Mouse (Mus musculus) forebrain, embryonic 16.5 days (tissue): ENCODE data around the gene Zfp773. TPM values are rescaled to one million over a fixed set of nuclear protein-coding genes. Genes with fewer than 3 reads are reported as not detected.
"Not testable (repeated sequence)": the region's sequence is repeated elsewhere in the genome, so short reads cannot be mapped to it uniquely, and the experiment has no call there.

ENCODE experiments used
- ATAC-seq: fragments of 200-750 bp; cut with Nextera tagmentation; 2 replicates; pipeline ENCODE4 v1.8.0; 2017; ENCODE audit warnings: mild to moderate bottlenecking, moderate library complexity
- H3K27ac ChIP-seq: fragments of 300-500 bp; sonication (generic); 2 replicates; pipeline ENCODE4 v1.5.1; 2014; ENCODE audit warnings: low read length, control low read depth
- H3K27me3 ChIP-seq: fragments of 300-500 bp; sonication (generic); replicated peaks from 2 replicates; pipeline ENCODE4 v1.6.1; 2014; ENCODE audit warnings: low read length; ENCODE audit not compliant: control insufficient read depth, insufficient read depth
- H3K36me3 ChIP-seq: fragments of 300-500 bp; sonication (generic); 2 replicates; pipeline ENCODE4 v1.6.1; 2014; ENCODE audit not compliant: control insufficient read depth, insufficient read depth
- H3K4me1 ChIP-seq: fragments of 300-500 bp; sonication (generic); replicated peaks from 2 replicates; pipeline ENCODE4 v1.6.1; 2014; ENCODE audit warnings: low read length; ENCODE audit not compliant: control insufficient read depth, insufficient read depth
- H3K4me2 ChIP-seq: fragments of 300-500 bp; sonication (generic); 2 replicates; pipeline ENCODE4 v1.6.1; 2014; ENCODE audit warnings: mild to moderate bottlenecking, low read length, control low read depth
- H3K4me3 ChIP-seq: fragments of 300-500 bp; sonication (generic); replicated peaks from 2 replicates; pipeline ENCODE4 v1.5.1; 2014; ENCODE audit warnings: mild to moderate bottlenecking, low read length, control low read depth
- H3K9ac ChIP-seq: fragments of 300-500 bp; sonication (generic); replicated peaks from 2 replicates; pipeline ENCODE4 v1.6.1; 2014; ENCODE audit warnings: low read depth, low read length, control low read depth
- H3K9me3 ChIP-seq: fragments of 300-500 bp; sonication (generic); 2 replicates; pipeline ENCODE4 v1.6.1; 2016; ENCODE audit warnings: low read length; ENCODE audit not compliant: control insufficient read depth
- WGBS: fragments of 180-500 bp; shearing (Covaris S2); extraction: QIAGEN DNeasy Blood & Tissue Kit; methylation state at CpG from one replicate; pipeline ENCODE4 v1.1.7; 2014; 5-methylcytosine and 5-hydroxymethylcytosine counted together
- polyA plus RNA-seq: library from polyadenylated mRNA; unstranded; fragments of >200 nt; fragmentation: Nextera tagmentation; extraction: Ambion mirVana; gene quantifications from 2 replicates; pipeline ENCODE4 v1.2.1, GENCODE M21; 2015

The Zfp773 gene
- polyA plus RNA-seq = 18.8 and 19.8 TPM in 2 replicates

GRCm38 (mm10) chr7:7136379-7136866 is at the start of gene Zfp773:
TSS of gene Zfp773 (minus strand) at chr7:7136755.
- Histone ChIP-seq H3K4me2 (peak within 1 kb of the TSS; percentile 71), H3K36me3 (peaks cover 18% of the 10 kb centered on the region), H3K27me3 (no peaks in the 10 kb centered on the region), H3K4me3 (peak within 1 kb of the TSS; percentile 64), H3K4me1 (peaks cover 14% of the 10 kb centered on the region), H3K27ac (peak within 1 kb of the TSS; percentile 75), H3K9me3 (peaks cover 2% of the 10 kb centered on the region; the same call in 1 of the 2 replicates), H3K9ac (peak within 1 kb of the TSS; percentile 73)
- WGBS = 6% methylated on average over 16 of the region's 16 CpGs
- peak; percentile 98 for ATAC-seq

GRCm38 (mm10) chr7:7185897-7186296 is 49.3 kb upstream of the Zfp773 start:
- Histone ChIP-seq H3K27ac (no peak overlapping the region), H3K9me3 (no peaks in the 10 kb centered on the region), H3K27me3 (no peaks in the 10 kb centered on the region), H3K36me3 (peaks cover 16% of the 10 kb centered on the region), H3K9ac (no peak overlapping the region), H3K4me1 (no peaks in the 10 kb centered on the region), H3K4me3 (no peak overlapping the region), H3K4me2 (no peak overlapping the region)
- ATAC-seq = no peak
- 100% methylated on average over 1 of the region's 1 CpGs for WGBS

DNA sequence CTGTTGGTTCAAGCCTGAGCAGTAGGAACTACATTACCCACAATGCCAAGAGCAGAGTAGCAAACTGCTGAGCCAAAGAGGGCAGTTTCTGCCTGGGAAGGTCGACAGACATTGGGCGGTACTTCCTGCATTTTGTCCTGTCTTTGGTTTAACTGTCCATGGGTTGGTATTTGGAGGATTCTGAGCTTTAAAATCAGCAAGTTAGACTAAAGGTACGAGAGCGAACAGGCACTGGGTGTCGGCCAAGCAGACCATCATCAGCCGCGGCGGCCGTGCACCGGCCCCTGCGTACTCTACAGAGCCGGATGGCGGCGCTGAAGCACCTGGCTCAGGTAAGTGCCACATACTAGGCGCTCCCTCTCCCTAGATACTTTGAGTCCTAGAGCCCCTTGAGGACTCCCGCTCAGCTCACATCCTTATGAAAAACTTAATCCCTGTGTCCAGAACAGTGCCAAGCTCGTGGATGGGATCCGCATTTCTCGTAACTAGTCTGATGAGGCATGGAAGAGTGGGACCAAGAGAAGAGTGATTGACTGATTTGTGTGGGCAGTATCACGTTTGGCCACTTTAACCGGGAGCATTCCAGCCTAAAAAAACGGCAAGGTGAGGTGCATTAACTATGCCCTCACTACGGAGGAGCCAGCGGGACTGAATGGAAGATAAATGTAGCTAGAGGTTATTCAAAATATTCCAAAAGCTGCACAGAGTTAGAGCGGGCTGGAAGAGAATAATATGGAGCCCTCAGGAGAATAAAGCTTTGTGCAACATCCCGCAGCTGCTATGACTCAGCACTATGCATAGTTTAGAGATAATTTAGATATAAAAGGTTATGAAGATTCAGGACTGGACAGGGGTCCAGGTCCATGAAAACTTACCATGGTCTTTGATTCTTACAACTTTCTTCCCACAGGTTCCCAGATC is 34.9 kb upstream of the Zfp773 start, which contains the start of gene Zfp418:
Zfp418 (plus strand) TSS at position 104 of the 921 bp plus-strand sequence.
- H3K9ac ChIP-seq = peak within 1 kb of the TSS; percentile 86
- H3K9me3 ChIP-seq = no peaks in the 10 kb centered on the region
- peak; percentile 99 for ATAC-seq
- peaks cover 11% of the 10 kb centered on the region; the same call in 1 of the 2 replicates for H3K36me3 ChIP-seq
- H3K27ac ChIP-seq = peak within 1 kb of the TSS; percentile 62
- 1% methylated on average over 26 of the region's 26 CpGs for WGBS
- peaks cover 7% of the 10 kb centered on the region for H3K4me1 ChIP-seq
- peak within 1 kb of the TSS; percentile 88 for H3K4me3 ChIP-seq
- no peaks in the 10 kb centered on the region for H3K27me3 ChIP-seq
- H3K4me2 ChIP-seq = peak within 1 kb of the TSS; percentile 88

DNA sequence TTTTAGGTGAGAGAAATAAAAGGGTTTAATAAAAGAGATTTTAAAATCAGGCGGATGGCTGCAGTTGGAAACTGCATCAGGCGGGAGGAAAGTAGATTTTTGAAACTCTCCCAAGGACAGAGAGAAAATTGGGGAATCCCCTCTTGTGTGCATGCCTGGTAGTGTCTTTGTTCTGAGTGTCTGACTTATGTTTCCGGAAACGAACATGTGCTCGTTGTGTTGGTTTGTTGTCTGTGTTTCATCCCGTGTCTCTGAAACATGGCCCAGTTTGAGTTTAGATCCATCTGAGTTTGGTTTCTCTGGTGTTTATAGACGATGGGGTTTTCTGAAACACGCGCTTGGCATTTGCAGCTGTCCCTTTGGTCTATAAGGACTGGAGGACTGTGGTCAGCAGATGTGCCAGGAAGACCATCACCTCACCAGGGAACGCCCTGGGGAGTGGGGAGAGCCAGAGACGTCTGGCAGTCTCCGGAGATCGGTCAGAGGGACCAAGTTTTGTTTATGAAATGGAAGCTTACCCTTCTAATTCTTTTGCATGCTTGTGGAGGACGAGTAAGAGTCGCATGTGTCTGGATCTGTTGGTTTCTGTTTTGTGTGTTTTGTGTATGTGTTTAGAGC is 9.5 kb upstream of the Zfp773 start:
- no peak for ATAC-seq
- H3K4me1 ChIP-seq = no peaks in the 10 kb centered on the region
- H3K27me3 ChIP-seq = no peaks in the 10 kb centered on the region
- no peak overlapping the region for H3K27ac ChIP-seq
- H3K4me3 ChIP-seq = no peak overlapping the region
- 0 out of 2 replicates have a peak, but pooled peaks cover 4% of the 10 kb centered on the region for H3K9me3 ChIP-seq
- no peak overlapping the region for H3K4me2 ChIP-seq
- no peak overlapping the region for H3K9ac ChIP-seq
- 94% methylated on average over 15 of the region's 15 CpGs for WGBS
- H3K36me3 ChIP-seq = no peaks in the 10 kb centered on the region

DNA sequence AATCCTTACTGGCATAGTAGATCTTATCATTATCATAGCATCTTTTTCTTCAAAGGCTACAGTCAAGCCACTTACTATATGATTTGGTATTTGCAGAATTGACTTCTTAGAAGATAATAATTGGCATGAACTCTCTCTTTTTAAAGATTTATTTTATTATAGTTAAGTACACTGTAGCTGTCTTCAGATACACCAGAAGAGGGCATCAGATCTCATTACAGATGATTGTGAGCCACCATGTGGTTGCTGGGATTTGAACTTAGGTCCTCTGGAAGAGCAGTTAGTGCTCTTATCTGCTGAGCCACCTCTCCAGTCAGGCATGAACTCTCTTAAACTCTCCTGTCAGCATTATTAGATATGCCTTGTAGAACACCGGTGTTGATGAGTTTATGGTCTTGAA is 7.7 kb upstream of the Zfp773 start:
- Histone ChIP-seq H3K27me3 (no peaks in the 10 kb centered on the region), H3K9ac (no peak overlapping the region), H3K4me1 (no peaks in the 10 kb centered on the region), H3K4me3 (no peak overlapping the region), H3K27ac (no peak overlapping the region), H3K36me3 (no peaks in the 10 kb centered on the region), H3K4me2 (no peak overlapping the region), H3K9me3 (0 out of 2 replicates have a peak, but pooled peaks cover 4% of the 10 kb centered on the region)
- 92% methylated on average over 1 of the region's 1 CpGs for WGBS
- no peak for ATAC-seq

DNA sequence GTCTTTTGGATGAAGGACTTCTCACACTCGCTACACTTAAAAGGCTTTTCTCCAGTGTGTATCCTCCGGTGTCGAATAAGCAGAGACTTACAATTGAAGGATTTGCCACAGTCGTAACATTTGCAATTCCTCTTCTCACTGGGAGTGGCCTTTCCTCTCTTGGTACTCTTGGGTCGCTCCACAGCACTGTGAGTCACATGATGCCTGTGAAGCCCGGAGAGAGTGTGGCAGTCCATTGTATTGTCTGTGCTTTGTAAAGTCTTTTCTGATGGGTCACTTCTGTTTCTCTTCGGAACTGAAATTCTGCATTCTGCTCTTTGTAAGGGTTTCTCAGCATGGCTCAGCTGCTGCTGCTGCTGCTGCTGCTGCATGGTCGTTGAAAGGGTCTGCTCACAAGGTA is 3.8 kb downstream of the Zfp773 start:
- ATAC-seq = no peak
- Histone ChIP-seq H3K4me1 (peaks cover 14% of the 10 kb centered on the region), H3K27me3 (no peaks in the 10 kb centered on the region), H3K9ac (no peak overlapping the region), H3K4me2 (no peak overlapping the region), H3K4me3 (no peak overlapping the region), H3K36me3 (peaks cover 20% of the 10 kb centered on the region), H3K9me3 (peaks cover 4% of the 10 kb centered on the region; the same call in 1 of the 2 replicates), H3K27ac (no peak overlapping the region)
- 67% methylated on average over 8 of the region's 8 CpGs for WGBS

DNA sequence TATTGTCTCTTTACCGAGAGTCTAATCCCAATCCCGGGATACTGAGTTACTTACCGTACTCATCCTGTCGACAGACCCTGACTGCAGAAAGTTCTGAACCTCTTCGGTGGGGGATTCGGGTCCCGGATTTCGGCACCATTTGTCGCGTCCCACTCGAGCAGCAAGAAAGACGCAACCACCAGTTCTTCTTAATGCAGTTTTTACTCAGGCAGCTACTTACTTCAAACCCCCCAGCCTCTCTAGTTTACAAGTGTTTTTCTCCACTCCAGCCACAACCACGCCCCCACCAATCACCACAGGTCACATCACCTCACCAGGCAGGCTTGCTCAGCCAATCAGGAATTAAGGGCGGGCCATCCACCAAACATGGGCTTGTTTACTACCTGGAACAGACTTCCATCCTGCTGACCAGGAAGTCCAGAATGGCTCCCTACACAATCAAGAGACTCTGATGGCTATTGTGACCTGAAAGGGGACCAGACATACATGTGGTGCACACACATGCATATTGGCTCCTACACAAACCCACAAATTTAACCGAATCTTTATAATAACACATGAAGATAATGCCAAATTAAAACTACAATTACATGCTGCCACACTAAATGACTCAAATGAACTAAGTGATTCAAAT is 5.9 kb downstream of the Zfp773 start:
- WGBS = 96% methylated on average over 14 of the region's 15 CpGs
- ATAC-seq, H3K9me3 ChIP-seq, H3K4me1 ChIP-seq, H3K4me2 ChIP-seq, H3K27ac ChIP-seq, H3K4me3 ChIP-seq, H3K9ac ChIP-seq, H3K27me3 ChIP-seq: not testable (repeated sequence)
- H3K36me3 ChIP-seq = peaks cover 20% of the 10 kb centered on the region

DNA sequence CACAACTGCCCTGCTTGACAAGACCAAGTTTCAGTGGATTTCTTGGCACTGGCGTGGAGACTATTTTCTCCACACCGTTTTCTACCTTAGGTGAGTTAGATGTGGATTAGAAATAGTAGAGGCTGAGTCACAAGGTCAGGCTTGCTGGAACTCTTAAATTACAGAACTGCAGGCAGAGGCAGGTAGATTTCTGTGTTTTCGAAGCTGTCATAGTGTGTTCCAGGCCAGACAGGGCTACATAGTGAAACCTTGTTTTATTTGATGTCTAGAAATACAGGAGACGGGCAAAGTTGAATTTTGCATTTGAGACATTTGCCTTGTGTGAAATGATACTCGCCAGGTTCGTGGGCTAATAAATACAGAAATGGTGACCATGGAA is 15.0 kb downstream of the Zfp773 start:
- H3K27ac ChIP-seq = no peak overlapping the region
- 53% methylated on average over 6 of the region's 6 CpGs for WGBS
- ATAC-seq = no peak
- peak overlapping the region; percentile 67 for H3K4me3 ChIP-seq
- H3K36me3 ChIP-seq = peaks cover 8% of the 10 kb centered on the region; the same call in 1 of the 2 replicates
- no peaks in the 10 kb centered on the region for H3K9me3 ChIP-seq
- H3K9ac ChIP-seq = no peak overlapping the region
- peaks cover 16% of the 10 kb centered on the region for H3K4me1 ChIP-seq
- H3K4me2 ChIP-seq = peak overlapping the region; percentile 88
- no peaks in the 10 kb centered on the region for H3K27me3 ChIP-seq
